Mouse (Mus musculus): ENCODE measurements around the gene Rftn1. TPM values are rescaled to one million over a fixed set of nuclear protein-coding genes. Genes with fewer than 3 reads are reported as not detected.
A peak's percentile ranks its signal among the peaks of the same experiment; 100 is the strongest.

The Rftn1 gene
- polyA plus RNA-seq, 1 experiment from 2014 or later = 27.4 TPM

DNA sequence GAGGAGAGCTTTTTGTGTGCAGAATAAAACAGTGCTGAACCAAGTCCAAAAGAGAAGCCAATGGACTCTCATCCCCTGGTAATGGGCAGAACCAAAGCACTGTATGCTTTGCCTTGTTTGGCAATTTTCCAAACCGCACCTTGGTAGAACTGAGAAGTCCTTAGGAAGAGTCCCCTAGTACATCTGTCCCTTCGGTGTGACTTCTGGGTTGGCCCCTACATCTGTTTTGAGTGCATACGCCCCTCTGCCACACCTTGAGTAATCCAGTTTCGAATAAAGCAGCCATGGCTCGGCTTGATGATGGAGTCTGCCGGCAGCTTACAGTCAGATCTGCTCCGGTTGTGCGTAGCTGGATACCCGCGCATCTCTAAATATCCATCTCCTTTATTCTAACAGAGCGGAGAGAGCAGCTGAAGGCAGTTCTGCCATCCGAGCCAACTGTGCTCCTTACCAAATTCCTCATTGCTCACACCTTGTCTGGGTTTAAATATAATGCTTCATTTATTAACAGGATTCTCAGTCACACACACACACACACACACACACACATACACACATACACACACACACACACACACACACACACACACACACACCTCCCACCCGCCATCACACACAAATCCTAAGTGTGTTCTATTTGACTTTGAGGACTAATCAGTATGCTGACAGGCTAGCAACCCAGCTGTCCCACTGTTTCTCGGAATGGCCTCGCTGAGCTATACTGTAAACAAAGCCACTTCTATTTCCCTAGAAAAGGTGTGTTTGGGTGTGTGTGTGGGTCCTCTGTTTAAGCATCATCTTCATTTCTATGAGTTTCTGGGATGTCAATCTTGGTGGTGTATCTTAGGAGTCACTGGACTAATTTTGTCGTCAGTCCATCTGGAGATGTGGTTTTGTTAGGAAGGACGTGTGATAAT lies 224.4 kb downstream of the Rftn1 start:
- Histone ChIP-seq H3K4me2 (no peak overlapping the region), H3K9ac (no peak overlapping the region), H3K4me3 (no peak overlapping the region), H3K36me3 (replicated peaks) (no peaks in the 10 kb centered on the region), H3K27ac (no peak overlapping the region), H3K27me3 (replicated peaks) (no peaks in the 10 kb centered on the region), H3K9me3 (0 out of 2 replicates have a peak, but pooled peaks cover 4% of the 10 kb centered on the region), H3K4me1 (no peaks in the 10 kb centered on the region)
- WGBS = 67% methylated on average over 17 of the region's 17 CpGs
- peak; percentile 59; the same call in 1 of the 2 replicates for ATAC-seq (replicated peaks)

DNA sequence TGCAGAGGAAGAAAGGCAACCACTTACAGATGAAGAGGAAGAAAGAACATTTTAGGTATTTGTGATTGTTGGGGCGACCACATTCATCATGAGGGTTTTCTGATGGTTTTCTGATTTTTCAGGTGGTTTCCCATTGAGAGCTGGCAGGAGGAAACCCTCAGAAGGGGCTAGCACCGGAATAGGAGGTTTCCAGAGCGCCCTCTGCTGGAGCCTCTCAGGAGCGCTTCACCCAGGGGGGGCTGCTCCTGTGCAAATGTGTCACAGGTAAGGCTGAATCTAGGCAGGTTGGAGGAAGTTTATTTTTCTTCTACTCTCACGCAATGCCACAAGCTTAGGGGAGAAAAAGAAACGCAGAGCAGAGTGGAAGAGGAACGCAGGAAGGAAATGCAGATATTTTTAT lies 225.4 kb downstream of the Rftn1 start:
- 78% methylated on average over 7 of the region's 7 CpGs for WGBS
- no peaks in the 10 kb centered on the region for H3K9me3 ChIP-seq
- ATAC-seq (replicated peaks) = no peak
- no peaks in the 10 kb centered on the region for H3K4me1 ChIP-seq
- no peaks in the 10 kb centered on the region for H3K27me3 ChIP-seq (replicated peaks)
- no peak overlapping the region for H3K27ac ChIP-seq
- H3K9ac ChIP-seq = no peak overlapping the region
- no peak overlapping the region for H3K4me3 ChIP-seq
- no peaks in the 10 kb centered on the region for H3K36me3 ChIP-seq (replicated peaks)
- H3K4me2 ChIP-seq = no peak overlapping the region

DNA sequence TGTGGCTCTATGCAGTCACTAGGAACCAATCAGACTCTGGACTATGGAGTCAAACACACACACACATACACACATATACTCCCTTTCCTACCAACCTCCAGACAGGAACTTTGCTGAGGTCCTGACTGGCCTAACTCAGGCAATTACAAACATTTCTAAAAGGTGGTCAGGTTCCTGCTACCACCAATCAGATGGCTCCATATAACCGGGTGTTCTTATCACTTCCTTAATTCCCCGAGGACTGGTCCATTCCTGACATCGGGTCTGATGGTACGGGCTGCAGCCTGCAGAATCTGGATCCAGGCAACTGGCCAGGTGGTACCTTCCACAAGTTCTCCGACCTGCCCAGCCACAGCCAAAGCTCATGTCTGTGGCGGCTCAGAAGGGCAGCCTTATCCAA lies 226.0 kb downstream of the Rftn1 start:
- Histone ChIP-seq H3K4me1 (no peaks in the 10 kb centered on the region), H3K9me3 (no peaks in the 10 kb centered on the region), H3K4me2 (no peak overlapping the region), H3K36me3 (replicated peaks) (no peaks in the 10 kb centered on the region), H3K4me3 (no peak overlapping the region), H3K27me3 (replicated peaks) (no peaks in the 10 kb centered on the region), H3K27ac (no peak overlapping the region), H3K9ac (no peak overlapping the region)
- WGBS = 96% methylated on average over 6 of the region's 6 CpGs
- no peak for ATAC-seq (replicated peaks)

DNA sequence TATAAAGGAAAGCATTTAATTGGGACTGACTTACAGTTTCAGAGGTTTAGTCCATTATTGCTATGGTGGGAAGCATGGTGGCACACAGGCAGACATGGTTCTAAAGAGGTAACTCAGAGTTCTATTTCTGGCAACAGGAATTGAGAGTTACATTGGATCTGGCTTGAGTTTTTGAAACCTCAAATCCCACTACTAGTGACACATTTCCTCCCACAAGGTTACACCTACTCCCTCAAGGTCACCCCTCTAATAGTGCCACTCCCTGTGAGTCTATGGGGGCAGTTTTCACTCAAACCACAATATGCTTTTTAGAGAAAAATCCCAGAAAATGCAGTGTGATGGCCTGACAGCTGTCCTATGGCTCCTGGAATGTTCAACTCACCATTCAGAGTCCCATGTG lies 231.5 kb downstream of the Rftn1 start:
- no peak overlapping the region for H3K4me2 ChIP-seq
- no peak overlapping the region for H3K27ac ChIP-seq
- H3K4me3 ChIP-seq = no peak overlapping the region
- H3K36me3 ChIP-seq (replicated peaks) = no peaks in the 10 kb centered on the region
- no peaks in the 10 kb centered on the region for H3K27me3 ChIP-seq (replicated peaks)
- H3K4me1 ChIP-seq = no peaks in the 10 kb centered on the region
- no peak overlapping the region for H3K9ac ChIP-seq
- no peaks in the 10 kb centered on the region for H3K9me3 ChIP-seq
- no peak for ATAC-seq (replicated peaks)

DNA sequence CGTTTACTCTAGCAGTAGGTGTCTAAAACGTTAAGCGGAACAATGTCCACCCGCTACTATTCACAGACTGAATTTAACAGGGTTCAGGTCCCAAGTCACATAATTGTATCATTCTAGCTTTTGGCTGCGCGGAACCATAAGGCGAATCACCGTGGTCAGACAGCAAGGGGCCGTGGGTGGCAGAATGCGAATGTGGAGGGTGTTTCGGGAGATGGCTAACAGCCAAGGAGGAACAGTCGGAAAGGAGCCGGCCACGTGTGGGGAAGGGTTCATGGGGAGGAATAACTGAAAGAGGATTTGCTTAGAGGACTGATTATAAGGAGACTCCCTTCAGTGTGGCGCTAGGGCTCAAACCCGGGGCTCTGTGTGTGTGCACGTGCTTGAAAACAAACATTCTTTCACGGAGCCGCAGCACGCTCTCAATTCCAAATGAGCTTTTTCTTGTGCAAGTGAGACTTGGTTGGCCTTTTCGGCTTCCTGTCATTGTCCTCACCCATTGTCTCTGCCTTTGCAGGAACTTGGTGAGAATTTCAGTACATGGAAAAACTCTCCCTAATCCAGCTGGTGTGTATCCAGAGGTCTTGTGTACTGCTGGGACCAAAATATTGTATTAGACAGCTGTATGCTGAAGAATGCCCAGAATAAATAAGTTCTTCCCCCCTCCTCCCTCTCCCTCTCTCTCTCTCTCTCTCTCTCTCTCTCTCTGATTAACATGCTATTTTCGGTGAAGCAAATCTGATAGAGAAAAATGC lies 238.4 kb downstream of the Rftn1 start:
- 14% methylated on average over 22 of the region's 22 CpGs for WGBS
- peak overlapping the region; percentile 31; the same call in 1 of the 2 replicates for H3K27ac ChIP-seq
- H3K27me3 ChIP-seq (replicated peaks) = no peaks in the 10 kb centered on the region; the same call in 1 of the 2 replicates
- peak overlapping the region; percentile 48 for H3K4me2 ChIP-seq
- H3K9ac ChIP-seq = peak overlapping the region; percentile 28
- no peaks in the 10 kb centered on the region for H3K36me3 ChIP-seq (replicated peaks)
- peaks cover 11% of the 10 kb centered on the region for H3K4me1 ChIP-seq
- ATAC-seq (replicated peaks) = peak; percentile 65
- H3K9me3 ChIP-seq = no peaks in the 10 kb centered on the region
- H3K4me3 ChIP-seq = peak overlapping the region; percentile 21

DNA sequence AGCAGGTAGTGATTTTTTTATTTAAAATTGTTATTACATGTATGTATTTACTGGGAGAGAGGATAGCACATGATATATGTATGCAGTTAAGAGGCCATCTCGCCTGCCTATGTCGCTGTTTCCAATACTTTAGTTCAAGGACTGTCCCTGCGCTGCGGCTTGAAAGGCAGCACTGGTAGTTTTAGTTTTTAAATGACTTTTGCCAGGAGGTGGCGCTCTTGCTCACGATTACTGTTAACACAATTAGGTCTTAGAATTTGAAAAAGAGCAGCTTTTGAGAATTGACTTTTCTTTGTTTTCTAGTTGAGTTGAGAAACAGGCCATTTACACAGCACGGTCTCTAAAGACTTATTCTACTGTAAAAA lies 239.0 kb downstream of the Rftn1 start:
- H3K27ac ChIP-seq = peak overlapping the region; percentile 31; the same call in 1 of the 2 replicates
- H3K4me1 ChIP-seq = peaks cover 11% of the 10 kb centered on the region
- no peaks in the 10 kb centered on the region for H3K36me3 ChIP-seq (replicated peaks)
- 6% methylated on average over 7 of the region's 7 CpGs for WGBS
- peak overlapping the region; percentile 21 for H3K4me3 ChIP-seq
- H3K4me2 ChIP-seq = peak overlapping the region; percentile 48
- no peaks in the 10 kb centered on the region for H3K9me3 ChIP-seq
- peak overlapping the region; percentile 28; the same call in 1 of the 2 replicates for H3K9ac ChIP-seq
- ATAC-seq (replicated peaks) = peak; percentile 80
- H3K27me3 ChIP-seq (replicated peaks) = no peaks in the 10 kb centered on the region; the same call in 1 of the 2 replicates

DNA sequence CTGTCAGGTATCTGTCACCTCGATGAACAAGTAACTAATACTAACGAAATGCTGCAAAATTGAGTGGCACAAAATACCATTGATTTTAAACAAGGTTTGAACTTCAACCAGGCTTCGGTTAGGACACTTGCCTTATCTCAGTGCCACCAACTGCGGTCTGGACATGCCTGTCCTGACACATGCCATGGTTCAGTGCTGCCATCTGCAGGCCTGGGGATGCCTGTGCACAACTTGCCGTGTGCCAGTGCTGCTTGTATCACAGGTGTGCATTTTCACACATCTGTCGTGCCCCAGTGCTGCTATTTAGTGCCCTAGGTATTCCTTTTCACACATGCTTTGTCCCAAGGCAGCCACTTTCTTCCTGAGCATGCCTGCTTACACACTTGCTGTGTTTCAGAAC lies 247.8 kb downstream of the Rftn1 start:
- H3K9me3 ChIP-seq = no peaks in the 10 kb centered on the region
- 77% methylated on average over 6 of the region's 6 CpGs for WGBS
- H3K27ac ChIP-seq = no peak overlapping the region
- no peaks in the 10 kb centered on the region for H3K36me3 ChIP-seq (replicated peaks)
- H3K27me3 ChIP-seq (replicated peaks) = peaks cover 2% of the 10 kb centered on the region; the same call in 1 of the 2 replicates
- no peak overlapping the region for H3K4me2 ChIP-seq
- no peak overlapping the region for H3K4me3 ChIP-seq
- H3K4me1 ChIP-seq = no peaks in the 10 kb centered on the region
- no peak for ATAC-seq (replicated peaks)
- no peak overlapping the region for H3K9ac ChIP-seq

Other genes with a start within 250 kb of the Rftn1 start
- gene Dazl, start 103.0 kb upstream of the Rftn1 start, polyA plus RNA-seq (2015; fragmentation: Nextera tagmentation; extraction: Ambion mirVana) = 0.37 and 0.43 TPM in 2 replicates

All from midbrain, embryonic 15.5 days (tissue).